Comparison of ENCODE assay signal across 27 mouse cellular contexts in the genomic region with DNA sequence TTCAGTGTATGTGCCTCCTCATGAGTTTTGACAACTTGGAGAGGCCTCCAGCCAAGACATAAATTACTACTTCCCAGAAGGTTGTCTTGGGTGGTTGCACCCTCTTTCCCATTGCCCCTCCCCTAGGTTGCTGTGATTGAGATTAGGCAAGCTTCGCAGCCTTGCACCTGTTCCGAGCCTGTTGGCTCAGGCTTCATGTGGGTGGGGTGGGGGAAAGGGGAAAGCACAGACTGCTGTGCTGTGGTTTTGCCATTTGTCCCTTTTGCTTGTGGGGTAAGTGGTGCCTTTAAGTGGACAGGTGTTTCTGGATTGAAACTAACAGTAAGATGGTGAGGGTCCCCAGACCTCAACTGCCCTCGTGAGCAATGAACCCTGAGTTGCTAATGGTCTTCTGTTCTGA. TPM values are rescaled to one million over a fixed set of nuclear protein-coding genes. Genes with fewer than 3 reads are reported as not detected.
"Had no signal": no experiment of that assay in that cellular context is flagged by ENCODE, and none has a peak within 500 bp of the region (broad histone marks: within the 10 kb centered on the region; RNA-seq: fewer than 3 reads in every experiment).

No protein-coding gene starts in this region.

- H3K27ac ChIP-seq: heart, embryonic 10.5 days; heart, embryonic 13.5 days; heart, embryonic 15.5 days; hindbrain, embryonic 13.5 days; hindbrain, embryonic 15.5 days; hindbrain, postnatal 0 days; kidney, embryonic 15.5 days; kidney, postnatal 0 days; limb, embryonic 13.5 days; limb, embryonic 15.5 days had no signal

- H3K36me3 ChIP-seq: heart, embryonic 10.5 days; heart, embryonic 13.5 days; heart, embryonic 15.5 days; hindbrain, embryonic 13.5 days; hindbrain, embryonic 15.5 days; kidney, embryonic 15.5 days; limb, embryonic 13.5 days; limb, embryonic 15.5 days had no signal

- H3K4me1 ChIP-seq: heart, embryonic 13.5 days; hindbrain, embryonic 13.5 days; limb, embryonic 13.5 days had no signal

- H3K9ac ChIP-seq: heart, embryonic 13.5 days; heart, embryonic 15.5 days; hindbrain, embryonic 13.5 days; hindbrain, embryonic 15.5 days; kidney, embryonic 15.5 days; limb, embryonic 13.5 days; limb, embryonic 15.5 days had no signal

- H3K4me2 ChIP-seq: heart, embryonic 13.5 days; heart, embryonic 15.5 days; hindbrain, embryonic 13.5 days; hindbrain, embryonic 15.5 days; kidney, embryonic 15.5 days; limb, embryonic 13.5 days; limb, embryonic 15.5 days had no signal

- H3K4me3 ChIP-seq: heart, embryonic 10.5 days; heart, embryonic 13.5 days; heart, embryonic 15.5 days; hindbrain, embryonic 13.5 days; hindbrain, embryonic 15.5 days; kidney, embryonic 15.5 days; limb, embryonic 13.5 days; limb, embryonic 15.5 days had no signal

- H3K27me3 ChIP-seq: heart, embryonic 15.5 days; hindbrain, embryonic 15.5 days; kidney, embryonic 15.5 days; limb, embryonic 13.5 days; limb, embryonic 15.5 days had no signal

- H3K9me3 ChIP-seq: heart, embryonic 10.5 days; heart, embryonic 13.5 days; heart, embryonic 15.5 days; hindbrain, embryonic 13.5 days; hindbrain, embryonic 15.5 days; kidney, embryonic 15.5 days; limb, embryonic 13.5 days; limb, embryonic 15.5 days had no signal

- ATAC-seq: hindbrain, postnatal 0 days; intestine, embryonic 16.5 days had no signal

- DNase-seq: gastrocnemius, postnatal 14 days; gastrocnemius, postnatal 36 days; heart, adult 18-20 months; heart, postnatal 14 days; heart, postnatal 36 days; kidney, adult 11 months; kidney, adult 2 months; kidney, adult 9 months; kidney, postnatal 14 days; kidney, postnatal 36 days; layer of hippocampus, adult 9-11 months; layer of hippocampus, postnatal 36 days; left cerebral cortex, postnatal 4 days had no signal

RNA-seq across cellular contexts. Expression of a gene that starts 8.2 kb away (rescaled TPM):
- total RNA-seq: gastrocnemius, postnatal 36 days had no signal
- polyA plus RNA-seq: heart, embryonic 13.5 days had no signal

RNA-seq across cellular contexts. Expression of a gene that starts 36.0 kb away (rescaled TPM):
- total RNA-seq: heart, adult 18-20 months; heart, adult 8-10 months; heart, postnatal 14 days; heart, postnatal 36 days; hematopoietic stem cell, adult 5-6 weeks; hindbrain, postnatal 0 days had no signal
- polyA plus RNA-seq: intestine, embryonic 14.5 days; kidney, postnatal 0 days had no signal

RNA-seq across cellular contexts. Expression of a gene that starts 43.2 kb away (rescaled TPM):
- total RNA-seq: hematopoietic stem cell, adult 5-6 weeks had no signal
